Mouse (Mus musculus) ES-CJ7 (cell line): ENCODE data around the gene Atp2b1.

Experiments used
- DNase-seq: peaks from one replicate; pipeline ENCODE4 v3.0.0; 2011; ENCODE audit warnings: low read depth, low spot score

Gene Atp2b1

DNA sequence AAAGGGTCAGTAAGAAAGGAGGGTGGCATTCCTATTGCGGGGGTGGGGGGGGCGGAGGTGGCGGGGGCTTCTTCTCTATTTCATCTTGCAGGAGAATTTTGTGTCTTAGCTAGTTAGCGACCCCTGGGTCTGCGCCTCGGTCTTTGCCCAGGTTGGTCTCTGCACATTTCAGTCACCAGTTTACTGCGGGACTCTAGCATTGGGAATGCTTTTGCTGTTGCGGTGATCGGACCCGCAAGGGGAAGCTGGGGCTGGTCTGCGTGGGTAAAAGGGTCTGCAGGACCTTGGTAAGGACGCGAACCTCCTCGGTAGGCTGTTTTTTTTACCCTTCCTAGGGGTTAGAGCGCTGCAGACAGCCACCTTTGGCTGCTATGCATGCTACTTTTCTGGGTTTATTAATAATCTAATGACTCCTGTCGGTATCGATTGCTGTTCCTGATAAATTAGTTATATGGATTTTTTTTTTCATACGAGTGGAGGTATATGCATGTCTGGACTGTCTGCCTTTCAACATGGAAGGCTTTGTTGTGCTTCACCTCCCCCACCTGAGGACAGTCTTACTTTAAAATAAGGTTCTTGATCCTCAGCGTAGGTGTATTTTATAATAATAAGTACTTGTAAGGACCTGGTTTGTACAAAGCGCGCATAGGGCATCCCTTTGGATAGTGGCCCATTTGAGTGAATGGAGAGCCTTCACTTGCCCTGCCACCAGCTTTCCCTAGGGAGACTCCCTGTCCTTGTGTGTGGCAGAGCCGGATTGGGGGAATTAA, 2.0 kb downstream of the Atp2b1 start:
- DNase-seq: peak; percentile 15

DNA sequence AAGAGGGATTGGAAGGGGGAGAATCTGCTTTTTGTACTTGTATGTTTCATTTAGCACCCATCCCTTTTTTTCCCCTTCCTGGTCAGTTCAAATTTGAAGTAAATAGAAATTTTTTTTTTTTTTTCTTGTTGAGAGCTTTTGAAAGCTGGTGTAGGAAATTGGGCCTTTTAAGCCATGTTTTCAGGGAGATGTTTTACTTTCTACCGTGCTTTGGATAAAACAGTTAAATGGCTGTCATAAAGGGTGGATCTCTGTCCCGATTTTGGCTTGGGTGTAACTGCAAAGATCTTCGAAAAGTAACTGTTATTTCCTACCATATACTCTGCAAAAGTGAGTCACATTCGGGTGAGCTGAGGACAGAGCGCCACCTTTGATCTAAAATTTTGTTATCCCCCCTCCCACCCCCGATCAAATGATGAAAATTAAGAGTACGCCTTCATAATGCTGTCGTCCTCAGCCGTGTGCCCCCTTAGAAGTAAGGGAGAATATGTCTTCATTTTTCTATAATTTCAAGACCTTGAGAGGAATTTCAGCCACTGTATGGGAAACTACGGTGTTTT, 2.7 kb downstream of the Atp2b1 start:
- no peak for DNase-seq

DNA sequence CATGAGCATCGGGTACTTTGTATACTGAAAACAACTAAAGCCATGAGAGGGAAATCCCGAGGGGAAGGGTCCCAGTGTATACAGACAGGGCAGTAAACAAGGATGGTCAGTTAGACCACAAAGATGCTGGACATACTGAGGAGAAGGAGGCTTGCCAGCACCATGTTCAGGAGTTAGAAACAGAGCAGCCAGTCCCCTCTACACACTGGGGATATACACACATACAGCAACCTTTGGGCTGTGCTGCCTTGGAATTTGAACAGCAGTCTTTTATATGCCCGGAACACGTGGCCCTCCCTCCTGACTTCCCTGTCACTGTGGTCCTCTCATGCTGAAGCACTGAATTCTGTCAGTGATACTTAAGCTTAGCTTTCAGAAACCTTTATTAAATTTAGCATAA, 10.9 kb downstream of the Atp2b1 start:
- no peak for DNase-seq

DNA sequence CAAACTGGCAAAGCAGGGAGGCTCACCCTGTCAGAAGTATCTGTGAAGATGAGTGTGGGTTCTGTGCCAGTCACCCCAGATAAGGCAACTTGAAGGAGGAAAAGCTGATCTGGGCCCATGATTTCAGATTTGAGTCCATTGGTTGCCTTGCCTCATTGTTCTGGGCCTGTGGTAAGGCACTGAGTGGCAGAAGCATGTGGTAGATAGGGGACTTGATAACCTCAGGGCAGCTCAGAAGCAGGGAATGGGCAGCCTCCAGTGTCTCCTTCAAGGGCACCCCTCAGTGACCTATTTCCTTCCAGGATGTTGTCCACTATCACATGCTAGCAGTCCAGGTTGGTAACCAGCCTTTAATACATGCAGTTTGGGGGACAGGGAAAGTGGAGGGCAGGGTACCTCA, 12.8 kb downstream of the Atp2b1 start:
- no peak for DNase-seq

DNA sequence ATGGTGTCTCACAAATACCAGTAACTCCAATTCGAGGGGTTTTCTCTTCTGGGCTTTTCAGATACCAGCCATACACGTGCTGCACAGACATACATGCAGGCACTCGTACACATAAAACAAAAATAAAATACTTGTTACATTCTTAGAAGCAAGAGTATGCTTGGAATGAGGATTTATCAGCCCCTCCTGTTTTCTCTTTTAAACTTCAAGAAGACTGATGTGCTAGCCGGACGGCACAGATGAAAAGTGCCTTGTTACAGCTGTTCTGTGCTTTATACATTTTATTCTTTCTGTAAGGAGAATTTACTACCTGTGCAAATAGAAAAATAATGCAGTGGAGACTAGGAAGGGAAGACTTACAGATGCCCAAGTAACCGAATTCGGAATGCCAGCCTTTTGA, 15.2 kb downstream of the Atp2b1 start:
- DNase-seq: no peak

DNA sequence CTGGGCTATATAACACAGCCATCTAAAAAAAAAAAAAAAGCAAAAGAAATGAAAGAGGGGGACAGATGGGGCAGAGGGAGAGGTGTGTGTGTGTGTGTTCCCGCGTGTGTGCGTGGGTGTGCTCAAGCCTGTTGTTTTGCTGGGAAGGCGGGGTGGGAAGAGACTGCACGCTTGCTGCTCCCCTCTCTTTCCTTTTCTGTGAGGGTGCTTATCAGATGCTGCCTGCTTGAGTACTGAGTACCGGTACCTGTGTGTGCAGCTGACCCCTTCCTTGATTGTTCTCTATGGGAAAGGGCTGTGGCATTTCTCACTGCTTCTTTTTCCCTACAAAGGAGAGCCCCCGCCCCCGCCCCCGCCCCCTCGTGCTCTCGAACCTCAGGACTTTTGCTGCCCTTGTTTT, 15.9 kb downstream of the Atp2b1 start:
- no peak for DNase-seq

DNA sequence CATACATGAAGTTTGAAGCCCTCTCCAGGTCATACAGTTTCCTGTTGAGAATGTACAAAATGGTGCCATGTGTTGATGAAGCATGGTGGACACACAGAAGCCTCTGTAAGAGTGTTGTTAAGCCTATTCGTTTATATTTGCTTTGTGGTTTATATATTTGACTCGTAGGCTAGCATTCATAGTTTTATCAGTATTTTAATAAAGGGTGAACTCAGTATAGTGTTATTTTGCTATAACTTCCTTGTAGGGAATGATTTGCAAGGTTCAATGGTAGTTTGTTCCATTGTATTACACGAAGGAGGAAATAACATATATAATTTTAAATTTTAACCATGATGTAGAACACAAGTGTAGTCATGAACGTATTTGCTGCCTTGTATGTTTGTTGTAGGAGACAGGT, 25.9 kb downstream of the Atp2b1 start:
- DNase-seq: no peak

DNA sequence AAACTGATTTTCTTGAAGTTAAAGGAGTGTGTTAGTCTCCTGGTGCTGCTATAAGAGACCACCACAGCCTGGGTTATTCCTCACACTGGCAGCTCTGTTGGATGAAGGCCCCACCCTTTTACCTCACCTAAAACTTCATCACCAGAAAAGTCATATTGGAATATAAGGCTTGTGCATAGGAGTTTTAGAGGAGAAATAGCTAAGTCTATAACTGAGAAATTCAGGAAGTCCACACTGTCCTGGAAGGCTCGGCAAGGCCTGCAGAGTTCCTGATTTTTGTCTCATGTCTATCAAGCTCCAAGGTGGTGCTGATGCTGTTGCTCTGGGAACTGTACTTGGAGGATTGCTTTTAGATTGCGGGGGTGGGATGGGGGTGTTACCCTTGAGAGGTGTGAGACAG, 26.6 kb downstream of the Atp2b1 start:
- no peak for DNase-seq

DNA sequence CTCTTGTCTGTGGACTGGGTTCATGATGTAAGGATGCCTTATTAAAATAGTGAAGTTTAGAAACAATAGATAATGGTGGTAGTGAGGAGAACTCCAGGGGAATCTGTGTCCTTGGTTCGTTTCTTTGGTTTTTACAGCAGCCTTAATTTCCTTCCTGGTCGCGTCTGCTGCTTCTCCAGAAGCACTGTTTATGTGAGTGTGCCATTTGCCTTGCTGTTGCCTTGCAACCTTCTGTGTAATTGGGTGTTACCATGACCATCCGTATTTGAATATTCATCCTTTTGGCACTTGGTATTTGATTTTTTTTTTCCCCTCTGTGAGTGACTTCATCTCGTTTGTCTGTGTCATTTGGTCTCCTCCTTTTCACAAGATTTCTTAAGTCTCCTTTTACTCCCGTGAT, 27.8 kb downstream of the Atp2b1 start:
- no peak for DNase-seq

DNA sequence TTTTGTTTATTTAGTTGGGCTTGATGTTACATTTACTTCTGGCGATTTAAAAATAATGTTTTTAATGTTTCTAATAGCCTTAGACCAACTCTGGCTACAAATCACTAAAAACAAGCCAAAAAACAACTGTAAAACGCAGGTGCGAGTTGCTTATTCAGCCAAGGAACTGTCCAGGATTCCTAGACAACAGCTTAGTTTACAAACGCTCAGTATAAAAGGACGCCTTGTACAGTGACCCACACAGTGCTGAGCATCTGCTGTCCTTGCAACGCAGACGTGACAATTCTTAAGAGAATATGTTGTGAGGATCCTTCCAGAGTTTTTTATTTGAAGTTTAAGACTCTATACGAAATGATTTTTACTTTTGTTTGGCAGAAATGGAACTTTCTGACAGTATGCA, 28.8 kb downstream of the Atp2b1 start:
- no peak for DNase-seq

DNA sequence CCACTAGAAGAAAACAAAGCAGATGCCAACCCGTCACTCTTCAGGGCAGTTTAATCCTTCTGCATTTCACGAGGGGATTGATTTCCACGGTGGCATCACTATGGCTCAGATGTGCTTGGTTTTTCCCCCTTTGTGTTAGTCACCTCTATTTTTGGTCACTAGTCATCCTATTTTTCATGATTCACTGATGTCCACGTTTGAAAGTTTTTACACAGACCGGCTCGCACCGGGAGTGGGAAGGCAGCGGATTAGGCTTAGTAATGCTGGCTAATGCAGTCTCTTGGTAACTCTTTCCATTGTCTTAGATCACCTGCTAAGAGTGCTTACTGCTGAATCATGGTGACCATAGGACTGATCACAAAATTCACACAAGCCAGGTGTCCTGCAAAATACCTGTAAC, 29.7 kb downstream of the Atp2b1 start:
- no peak for DNase-seq

DNA sequence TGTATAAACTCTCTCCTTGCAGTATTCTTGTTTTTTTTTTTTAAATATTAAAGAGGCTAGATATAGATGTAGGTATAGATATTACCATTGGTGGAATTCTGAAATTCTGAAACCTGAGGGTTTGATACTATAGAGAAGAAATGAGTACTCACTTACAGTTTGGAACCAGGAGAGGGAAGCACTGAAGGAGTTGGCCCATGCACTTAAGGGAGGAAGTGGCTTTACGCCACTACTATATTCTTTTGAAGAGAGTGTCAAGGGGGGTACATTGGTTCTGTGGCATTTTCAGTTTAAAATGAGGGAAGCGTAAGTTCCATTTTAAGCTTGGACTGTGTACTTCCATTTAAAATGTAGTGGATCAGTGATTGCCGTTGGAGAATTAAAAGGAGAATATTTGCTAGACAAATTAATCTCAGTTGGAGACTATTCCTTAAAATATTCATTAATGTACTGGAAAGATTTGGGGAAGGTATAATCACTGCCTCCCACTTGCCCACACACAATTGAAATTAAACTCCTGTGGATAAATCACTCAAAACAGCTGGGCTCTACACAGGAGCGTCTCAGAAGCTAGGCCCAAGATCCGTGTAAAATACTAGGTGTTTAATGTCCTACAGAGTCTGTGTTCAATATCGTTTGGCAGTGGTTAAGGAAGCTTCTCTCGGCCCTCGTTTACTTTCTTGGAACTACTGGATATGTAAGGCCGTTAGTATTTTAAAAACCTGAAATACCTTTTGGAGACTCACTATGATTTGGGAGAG, 32.0 kb downstream of the Atp2b1 start:
- no peak for DNase-seq

DNA sequence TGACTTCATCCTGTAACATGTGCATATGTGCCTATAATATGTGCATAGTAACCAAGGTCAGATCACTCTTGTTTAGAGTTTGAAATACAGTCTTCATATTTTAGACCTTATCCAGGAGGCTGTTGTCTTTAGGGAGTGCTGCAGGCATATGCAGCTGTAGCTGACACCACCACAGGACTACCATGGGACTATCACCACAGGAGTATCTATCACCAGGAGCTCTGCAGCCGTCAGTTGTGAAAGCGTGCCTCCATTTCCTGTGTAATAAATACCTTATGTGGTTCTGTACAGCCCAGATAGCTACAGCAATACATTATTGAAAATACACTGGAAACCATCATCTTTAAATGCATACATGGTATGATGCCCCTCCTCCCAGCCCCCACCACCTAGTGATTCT, 33.0 kb downstream of the Atp2b1 start:
- DNase-seq: no peak

DNA sequence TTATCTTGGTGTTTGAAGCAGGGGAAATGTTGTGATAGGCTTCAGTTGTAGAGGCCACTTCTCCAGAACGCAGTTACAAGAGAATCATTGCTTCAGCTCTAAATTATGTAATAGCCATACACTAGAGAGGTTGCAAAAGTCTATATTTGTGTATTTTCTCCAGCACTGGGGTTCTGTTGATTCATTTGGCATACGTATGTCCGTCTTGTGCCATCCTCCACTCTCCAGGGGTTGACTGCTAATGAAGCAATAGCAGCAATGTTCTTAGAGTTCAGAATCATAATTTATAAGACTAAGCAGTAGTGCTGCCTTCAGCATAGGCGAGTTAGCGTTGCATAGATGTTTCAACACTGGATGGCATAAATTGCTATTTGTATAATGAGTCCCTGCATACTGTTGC, 33.9 kb downstream of the Atp2b1 start:
- DNase-seq: no peak

DNA sequence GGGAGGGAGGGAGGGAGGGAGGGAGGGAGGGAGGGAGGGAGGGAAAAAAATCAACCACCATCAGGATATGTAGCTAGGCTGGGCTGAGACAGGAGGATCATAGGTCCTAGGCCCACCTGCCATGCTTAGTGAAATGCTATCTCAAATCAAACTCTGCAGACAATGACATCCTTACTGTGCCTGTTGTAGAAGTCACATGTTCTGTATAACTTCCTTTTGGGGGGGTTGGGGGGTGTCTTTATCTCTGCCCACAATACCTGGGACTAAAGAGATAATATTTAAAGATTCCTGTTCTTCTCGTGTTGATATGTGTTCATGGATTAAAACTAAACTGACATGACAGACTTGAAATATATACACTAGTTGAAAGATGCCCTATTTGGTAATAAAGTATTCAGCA, 35.5 kb downstream of the Atp2b1 start:
- DNase-seq: no peak

DNA sequence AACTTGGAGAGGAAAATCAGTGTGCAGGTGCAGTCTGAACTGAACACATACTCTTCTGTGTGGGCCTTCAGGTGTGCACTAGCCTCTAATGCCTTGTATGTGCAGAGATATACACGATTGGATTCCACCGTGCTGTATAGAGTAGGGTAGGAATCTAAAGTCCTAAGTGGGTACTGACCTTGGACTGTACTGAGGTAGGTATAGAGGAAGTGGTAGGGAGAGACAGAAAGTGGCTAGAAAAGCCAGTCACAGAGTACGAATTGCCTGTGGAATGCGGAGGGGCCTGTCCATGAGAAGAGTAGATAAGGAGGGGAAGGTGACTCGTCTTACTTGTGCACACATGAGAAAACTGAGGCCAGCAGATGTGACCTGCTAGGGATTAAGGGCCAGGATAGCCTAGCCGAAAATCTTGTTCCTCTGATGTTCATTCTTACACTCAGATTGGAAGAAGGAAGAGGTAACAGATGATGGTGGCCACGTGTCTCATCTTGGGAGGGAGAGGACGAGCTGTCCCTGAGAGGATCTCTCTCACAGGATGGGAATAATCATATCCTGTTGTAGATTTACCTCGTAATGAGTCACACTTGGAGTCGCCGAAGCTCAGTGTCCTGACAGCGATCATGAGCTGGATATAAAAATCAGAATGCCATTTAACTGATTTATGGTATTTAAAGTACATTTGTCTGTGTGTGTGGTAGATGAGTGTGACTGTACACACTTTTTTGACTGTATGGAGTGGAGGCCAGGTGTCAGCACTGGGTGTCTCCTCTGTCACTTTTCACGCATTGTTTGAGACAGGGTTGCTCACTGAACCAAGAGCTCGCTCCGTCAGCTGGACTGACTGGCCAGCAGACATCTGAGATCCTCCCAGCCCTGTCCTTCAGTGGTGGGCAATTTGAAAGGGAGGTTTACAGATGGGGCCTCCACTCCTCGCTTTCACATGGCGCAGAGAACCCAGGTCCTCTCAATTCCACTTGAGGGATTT, 37.4 kb downstream of the Atp2b1 start:
- no peak for DNase-seq

DNA sequence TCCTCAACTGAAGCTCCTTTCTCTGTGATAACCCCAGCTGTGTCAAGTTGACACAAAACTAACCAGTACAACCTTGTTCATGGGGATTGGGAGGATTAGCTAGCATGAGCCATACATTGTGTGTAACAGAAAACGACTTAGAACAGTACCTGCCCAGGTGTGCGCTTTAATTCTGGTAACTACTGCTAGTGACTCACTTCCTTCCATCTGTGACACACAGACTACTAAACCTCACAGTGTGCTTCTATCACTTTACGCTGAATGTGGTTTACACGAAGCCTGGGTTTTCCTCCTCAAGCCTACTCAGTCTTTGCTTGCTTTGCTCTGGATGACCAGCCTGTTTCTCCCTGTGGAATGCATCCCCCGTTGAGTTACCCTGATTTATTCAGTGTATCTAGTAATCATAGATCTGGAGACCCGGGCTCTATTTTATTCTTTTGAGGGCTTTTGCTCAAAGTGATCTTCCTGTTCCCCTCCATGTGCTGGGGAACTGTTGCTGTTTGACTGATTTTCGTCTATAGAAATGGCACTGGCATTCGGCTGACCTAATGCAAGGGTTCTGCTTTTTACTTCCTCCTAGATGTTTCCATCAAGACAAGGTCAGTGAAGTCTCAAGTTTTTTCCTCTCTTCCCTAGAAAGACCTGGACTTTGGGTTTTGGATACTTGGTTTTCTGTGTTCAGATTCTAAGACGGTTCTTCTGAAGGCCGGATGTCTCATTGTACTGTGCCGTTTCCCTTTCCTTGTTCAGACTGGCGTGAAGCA, 40.2 kb downstream of the Atp2b1 start:
- DNase-seq: no peak

DNA sequence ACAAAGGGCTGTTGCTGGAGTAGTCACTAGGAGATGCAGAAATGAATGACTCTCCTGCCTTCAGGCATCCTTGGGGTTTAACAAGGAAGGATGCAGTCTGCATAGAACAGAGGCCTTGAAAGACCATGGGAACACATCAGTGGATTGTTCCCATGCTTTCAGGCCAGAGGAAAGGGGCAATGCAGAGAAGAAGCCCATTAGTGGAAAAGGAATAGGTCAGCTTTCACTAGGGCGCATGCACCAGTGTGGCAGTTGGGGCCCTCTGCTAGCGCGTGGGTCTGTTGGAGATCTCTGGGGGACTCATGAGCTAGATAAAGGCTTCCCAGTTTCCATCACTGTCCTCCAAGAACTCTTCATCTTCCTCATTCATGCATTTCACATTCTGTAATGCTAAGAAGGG, 41.9 kb downstream of the Atp2b1 start:
- no peak for DNase-seq

DNA sequence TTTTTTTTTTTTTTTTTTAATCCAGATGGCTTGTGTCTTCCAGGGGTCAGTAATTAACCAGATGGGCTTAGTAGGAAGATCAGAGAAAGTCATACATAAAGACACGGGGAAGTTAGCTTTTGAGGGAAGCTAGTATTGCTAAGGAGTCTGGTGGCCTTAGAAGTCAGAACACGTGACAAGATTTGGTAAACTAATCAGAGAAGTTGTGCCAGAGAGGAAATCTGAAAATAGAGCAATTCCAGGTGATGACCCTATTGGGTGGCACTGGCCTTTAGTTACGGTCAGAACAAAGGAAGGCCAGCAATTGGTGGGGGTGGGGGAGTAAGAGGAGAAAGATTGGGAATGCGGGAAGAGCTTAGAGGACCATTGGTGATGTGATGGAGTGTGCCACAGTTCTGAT, 44.5 kb downstream of the Atp2b1 start:
- no peak for DNase-seq

DNA sequence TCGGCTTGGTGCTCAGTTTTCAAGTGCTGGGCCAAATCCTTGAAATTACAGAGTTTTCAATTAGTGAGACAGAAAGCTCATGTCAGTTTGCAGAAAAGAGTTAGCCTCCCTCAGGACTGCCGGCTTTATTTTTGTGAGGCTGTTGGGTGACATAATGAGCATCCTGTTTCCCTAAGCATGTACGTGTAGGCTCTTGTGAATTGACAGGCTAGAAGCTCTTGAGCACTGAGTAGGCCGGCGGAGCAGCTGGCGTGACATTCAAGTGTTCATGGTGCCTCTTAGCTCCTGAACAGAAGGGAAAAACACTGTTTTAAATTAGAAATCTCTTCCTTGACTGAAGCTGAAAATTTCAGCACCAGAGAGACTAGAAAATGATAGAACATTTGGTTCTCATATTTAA, 45.2 kb downstream of the Atp2b1 start:
- no peak for DNase-seq

DNA sequence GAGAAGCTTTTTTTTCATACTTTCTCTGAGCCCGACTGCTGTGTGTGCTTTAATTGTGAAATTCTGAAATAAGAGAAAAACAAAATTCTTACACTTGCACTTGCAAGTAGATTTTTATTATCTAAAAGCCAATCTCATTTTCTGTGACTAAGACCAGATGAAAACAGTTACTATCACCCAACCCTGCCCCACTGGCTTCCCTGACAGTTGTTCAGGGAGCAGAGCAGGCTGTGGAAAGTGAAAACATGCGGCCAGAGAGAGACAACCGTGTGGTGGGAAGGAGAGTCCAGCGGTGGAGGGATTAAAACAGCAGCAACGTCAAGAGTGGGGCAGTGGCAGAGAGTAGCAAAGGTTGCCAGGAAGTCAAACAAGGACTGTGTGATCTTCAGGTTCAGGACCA, 46.7 kb downstream of the Atp2b1 start:
- DNase-seq: no peak
